Mouse (Mus musculus): ENCODE measurements around the gene AC124108.1.

Gene AC124108.1

GRCm38 (mm10) chr1:132164780-132165518 lies 26.3 kb upstream of the AC124108.1 start:
- no peak for DNase-seq (ENCODE audit: low read depth, low spot score)

- no peak for DNase-seq (ENCODE audit: low read depth, low spot score)
These were observed 25.4 kb upstream of the AC124108.1 start for GRCm38 (mm10) chr1:132165859-132166258.

- no peak for DNase-seq (ENCODE audit: low read depth, low spot score)
These were observed 23.0 kb upstream of the AC124108.1 start for GRCm38 (mm10) chr1:132168115-132168767.

GRCm38 (mm10) chr1:132170698-132171097 lies 20.6 kb upstream of the AC124108.1 start:
- no peak for DNase-seq (ENCODE audit: low read depth, low spot score)

GRCm38 (mm10) chr1:132171619-132172018 lies 19.6 kb upstream of the AC124108.1 start:
- DNase-seq (ENCODE audit: low read depth, low spot score), result no peak

GRCm38 (mm10) chr1:132186303-132186702 lies 5.0 kb upstream of the AC124108.1 start:
- no peak for DNase-seq (ENCODE audit: low read depth, low spot score)

- no peak for DNase-seq (ENCODE audit: low read depth, low spot score)
These were observed 2.7 kb upstream of the AC124108.1 start for GRCm38 (mm10) chr1:132188442-132189066.

- no peak for DNase-seq (ENCODE audit: low read depth, low spot score)
These were observed 2.0 kb upstream of the AC124108.1 start for GRCm38 (mm10) chr1:132189231-132189630.

GRCm38 (mm10) chr1:132190040-132190513 lies 1.2 kb upstream of the AC124108.1 start:
- no peak for DNase-seq (ENCODE audit: low read depth, low spot score)

GRCm38 (mm10) chr1:132190621-132191092 lies 600 bp upstream of the AC124108.1 start:
- DNase-seq (ENCODE audit: low read depth, low spot score), result no peak

- DNase-seq (ENCODE audit: low read depth, low spot score), result no peak
These were observed 776 bp downstream of the AC124108.1 start for GRCm38 (mm10) chr1:132191786-132192680.

- no peak for DNase-seq (ENCODE audit: low read depth, low spot score)
These were observed 2.5 kb downstream of the AC124108.1 start for GRCm38 (mm10) chr1:132193806-132194205.

- DNase-seq (ENCODE audit: low read depth, low spot score), result no peak
These were observed 3.4 kb downstream of the AC124108.1 start for GRCm38 (mm10) chr1:132194624-132195023.

GRCm38 (mm10) chr1:132195100-132195499 lies 3.8 kb downstream of the AC124108.1 start:
- no peak for DNase-seq (ENCODE audit: low read depth, low spot score)

GRCm38 (mm10) chr1:132195681-132196080 lies 4.4 kb downstream of the AC124108.1 start:
- DNase-seq (ENCODE audit: low read depth, low spot score), result no peak

GRCm38 (mm10) chr1:132196337-132196736 lies 5.1 kb downstream of the AC124108.1 start:
- no peak for DNase-seq (ENCODE audit: low read depth, low spot score)

GRCm38 (mm10) chr1:132197666-132198065 lies 6.4 kb downstream of the AC124108.1 start:
- no peak for DNase-seq (ENCODE audit: low read depth, low spot score)

- DNase-seq (ENCODE audit: low read depth, low spot score), result no peak
These were observed 7.3 kb downstream of the AC124108.1 start for GRCm38 (mm10) chr1:132198401-132199071.

- DNase-seq (ENCODE audit: low read depth, low spot score), result no peak
These were observed 8.0 kb downstream of the AC124108.1 start for GRCm38 (mm10) chr1:132199244-132199643.

GRCm38 (mm10) chr1:132199934-132200333 lies 8.7 kb downstream of the AC124108.1 start:
- no peak for DNase-seq (ENCODE audit: low read depth, low spot score)

Data from telencephalon, adult 2 months (tissue).